In the genomic region with DNA sequence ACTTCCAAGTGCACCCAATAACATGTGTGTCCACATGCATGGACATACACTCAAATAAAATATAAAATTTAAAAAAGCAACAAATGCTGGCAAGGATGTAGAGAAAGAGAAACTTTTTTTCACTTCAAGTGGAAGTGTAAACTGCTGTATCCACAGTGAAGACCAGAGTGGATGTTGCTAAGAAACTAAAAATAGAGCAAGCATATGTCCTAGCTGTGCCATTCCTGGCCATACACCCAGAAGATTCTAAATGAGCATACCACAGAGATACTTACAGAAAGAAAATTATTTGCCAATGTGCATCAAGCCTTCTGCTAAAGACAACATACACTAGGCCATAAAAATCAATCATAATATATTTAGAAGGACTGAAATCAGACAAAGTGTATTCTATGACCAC, we compare ENCODE assay signal across 26 mouse cellular contexts.
"Had no signal": no experiment of that assay in that cellular context is flagged by ENCODE, and none has a peak within 500 bp of the region (broad histone marks: within the 10 kb centered on the region; RNA-seq: fewer than 3 reads in every experiment).

No protein-coding gene starts in this region.

- DNase-seq: gastrocnemius, adult 2 months; gastrocnemius, postnatal 10 days; gastrocnemius, postnatal 25 days; heart, adult 2 months; heart, postnatal 10 days; heart, postnatal 4 days; kidney, adult 18-20 months; kidney, adult 8-10 months; kidney, postnatal 10 days; kidney, postnatal 25 days; kidney, postnatal 4 days; liver had no signal

- H3K4me3 ChIP-seq: gastrocnemius, adult 2 months; heart, adult 2 months; hindbrain, embryonic 10.5 days; hindbrain, embryonic 12.5 days; intestine, embryonic 15.5 days; layer of hippocampus, adult 2 months; left cerebral cortex, adult 2 months; limb, embryonic 10.5 days; limb, embryonic 12.5 days had no signal

- H3K27me3 ChIP-seq: hindbrain, embryonic 12.5 days; intestine, embryonic 15.5 days; limb, embryonic 12.5 days had no signal

- H3K4me2 ChIP-seq: heart, embryonic 11.5 days; hindbrain, embryonic 12.5 days; hindbrain, embryonic 14.5 days; intestine, embryonic 15.5 days; limb, embryonic 12.5 days; liver, embryonic 11.5 days had no signal

- H3K27ac ChIP-seq: gastrocnemius, adult 2 months; heart, adult 2 months; hindbrain, embryonic 10.5 days; hindbrain, embryonic 12.5 days; hindbrain, embryonic 14.5 days; intestine, embryonic 15.5 days; layer of hippocampus, adult 2 months; left cerebral cortex, adult 2 months; limb, embryonic 10.5 days; limb, embryonic 12.5 days; liver, embryonic 14.5 days had no signal

- H3K4me1 ChIP-seq: hindbrain, embryonic 10.5 days; hindbrain, embryonic 12.5 days; intestine, embryonic 15.5 days; limb, embryonic 10.5 days; limb, embryonic 12.5 days had no signal

- H3K36me3 ChIP-seq: hindbrain, embryonic 10.5 days; hindbrain, embryonic 12.5 days; intestine, embryonic 15.5 days; limb, embryonic 10.5 days; limb, embryonic 12.5 days had no signal

- H3K9me3 ChIP-seq: hindbrain, embryonic 12.5 days; intestine, embryonic 15.5 days; limb, embryonic 10.5 days had no signal

- ATAC-seq: hindbrain, embryonic 16.5 days; inflammation-experienced regulatory T-cells, adult 6 months; intestine, embryonic 15.5 days; intestine, postnatal 0 days had no signal

- H3K9ac ChIP-seq: hindbrain, embryonic 12.5 days; hindbrain, embryonic 14.5 days; intestine, embryonic 15.5 days; limb, embryonic 12.5 days; liver, embryonic 14.5 days had no signal
